Mouse (Mus musculus): ENCODE data around the gene Tgfbr3l. TPM values are rescaled to one million over a fixed set of nuclear protein-coding genes. Genes with fewer than 3 reads are reported as not detected.

Gene Tgfbr3l
- polyA plus RNA-seq, 1 experiment from 2014 or later, result 1.1 TPM

DNA sequence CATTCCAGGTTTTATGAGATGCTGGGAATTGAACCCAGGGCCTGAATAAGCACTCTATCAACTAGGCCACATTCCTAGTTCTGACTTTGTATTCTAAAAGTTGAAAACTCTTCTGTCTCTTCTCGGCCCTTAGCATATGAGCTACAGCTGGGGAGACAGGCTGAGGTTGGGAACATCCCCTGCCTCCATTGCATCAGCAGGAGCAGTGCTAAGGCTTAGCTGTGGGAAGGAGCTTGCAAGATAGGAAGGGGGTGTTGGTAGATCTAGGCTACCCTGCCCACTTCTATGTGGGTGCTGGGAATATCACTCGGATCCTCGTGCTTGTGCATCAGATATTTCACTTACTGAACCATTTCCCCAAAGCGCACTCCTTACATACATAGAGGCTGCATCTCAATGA, 20.1 kb upstream of the Tgfbr3l start:
- TF ChIP-seq CTCF (IDR thresholded peaks at IDR 0.05; ENCODE audit: low read depth) (no peak), EP300 (optimal IDR thresholded peaks at IDR 0.05) (no peak)
- no peak for DNase-seq (ENCODE audit: low spot score)
- no peak overlapping the region for H3K27ac ChIP-seq (replicated peaks)
- H3K4me1 ChIP-seq (replicated peaks; ENCODE audit: control insufficient read depth, insufficient read depth), result no peaks in the 10 kb centered on the region
- no peak for ATAC-seq (ENCODE audit: low FRiP score, low TSS enrichment)
- H3K36me3 ChIP-seq (ENCODE audit: control insufficient read depth, insufficient read depth, low read length), result no peaks in the 10 kb centered on the region
- no peaks in the 10 kb centered on the region for H3K9me3 ChIP-seq (ENCODE audit: control insufficient read depth, low read length)
- H3K4me2 ChIP-seq (replicated peaks; ENCODE audit: low read depth), result no peak overlapping the region
- 93% methylated on average over 4 of the region's 4 CpGs for WGBS
- H3K27me3 ChIP-seq (ENCODE audit: control insufficient read depth, insufficient read depth, low read length), result no peaks in the 10 kb centered on the region
- H3K4me3 ChIP-seq (ENCODE audit: low read depth, low read length), result no peak overlapping the region
- H3K9ac ChIP-seq (ENCODE audit: low read length), result no peak overlapping the region

GRCm38 (mm10) chr8:4229784-4230183, 18.2 kb upstream of the Tgfbr3l start:
- Histone ChIP-seq H3K4me3 (ENCODE audit: low read depth, low read length) (no peak overlapping the region), H3K27ac (replicated peaks) (no peak overlapping the region), H3K4me2 (replicated peaks; ENCODE audit: low read depth) (no peak overlapping the region), H3K4me1 (replicated peaks; ENCODE audit: control insufficient read depth, insufficient read depth) (no peaks in the 10 kb centered on the region), H3K9me3 (ENCODE audit: control insufficient read depth, low read length) (no peaks in the 10 kb centered on the region), H3K36me3 (ENCODE audit: control insufficient read depth, insufficient read depth, low read length) (no peaks in the 10 kb centered on the region), H3K9ac (ENCODE audit: low read length) (no peak overlapping the region), H3K27me3 (ENCODE audit: control insufficient read depth, insufficient read depth, low read length) (no peaks in the 10 kb centered on the region)
- no peak for DNase-seq (ENCODE audit: low spot score)
- 70% methylated on average over 5 of the region's 5 CpGs for WGBS
- no peak for ATAC-seq (ENCODE audit: low FRiP score, low TSS enrichment)
- TF ChIP-seq EP300 (optimal IDR thresholded peaks at IDR 0.05) (no peak), CTCF (IDR thresholded peaks at IDR 0.05; ENCODE audit: low read depth) (no peak)

- no peaks in the 10 kb centered on the region for H3K36me3 ChIP-seq (ENCODE audit: control insufficient read depth, insufficient read depth, low read length)
- peak overlapping the region; percentile 83 for H3K27ac ChIP-seq (replicated peaks)
- TF ChIP-seq CTCF (IDR thresholded peaks at IDR 0.05; ENCODE audit: low read depth), result 0 out of 2 replicates have a peak, but pooled peaks have one; percentile 4
- no peak for TF ChIP-seq EP300 (optimal IDR thresholded peaks at IDR 0.05)
- H3K9me3 ChIP-seq (ENCODE audit: control insufficient read depth, low read length), result no peaks in the 10 kb centered on the region
- H3K9ac ChIP-seq (ENCODE audit: low read length), result peak overlapping the region; percentile 23; the same call in 1 of the 2 replicates
- peak; percentile 91 for ATAC-seq (ENCODE audit: low FRiP score, low TSS enrichment)
- 51% methylated on average over 10 of the region's 10 CpGs for WGBS
- no peaks in the 10 kb centered on the region for H3K4me1 ChIP-seq (replicated peaks; ENCODE audit: control insufficient read depth, insufficient read depth)
- peak; percentile 80 for DNase-seq (ENCODE audit: low spot score)
- no peaks in the 10 kb centered on the region for H3K27me3 ChIP-seq (ENCODE audit: control insufficient read depth, insufficient read depth, low read length)
- H3K4me2 ChIP-seq (replicated peaks; ENCODE audit: low read depth), result peak overlapping the region; percentile 17; the same call in 1 of the 2 replicates
- H3K4me3 ChIP-seq (ENCODE audit: low read depth, low read length), result no peak overlapping the region
Measured at GRCm38 (mm10) chr8:4230612-4231351, 17.2 kb upstream of the Tgfbr3l start.

- WGBS, result 13% methylated on average over 15 of the region's 15 CpGs
- Histone ChIP-seq H3K27ac (replicated peaks) (peak overlapping the region; percentile 98), H3K27me3 (ENCODE audit: control insufficient read depth, insufficient read depth, low read length) (no peaks in the 10 kb centered on the region; the same call in 1 of the 2 replicates), H3K36me3 (ENCODE audit: control insufficient read depth, insufficient read depth, low read length) (peaks cover 6% of the 10 kb centered on the region; the same call in 1 of the 2 replicates), H3K4me1 (replicated peaks; ENCODE audit: control insufficient read depth, insufficient read depth) (peaks cover 4% of the 10 kb centered on the region; the same call in 1 of the 2 replicates), H3K9ac (ENCODE audit: low read length) (peak overlapping the region; percentile 69), H3K9me3 (ENCODE audit: control insufficient read depth, low read length) (no peaks in the 10 kb centered on the region), H3K4me3 (ENCODE audit: low read depth, low read length) (peak overlapping the region; percentile 79), H3K4me2 (replicated peaks; ENCODE audit: low read depth) (peak overlapping the region; percentile 96)
- ATAC-seq (ENCODE audit: low FRiP score, low TSS enrichment) (no peak; the same call in 1 of the 2 replicates), DNase-seq (ENCODE audit: low spot score) (no peak)
- TF ChIP-seq CTCF (IDR thresholded peaks at IDR 0.05; ENCODE audit: low read depth), result no peak
- TF ChIP-seq EP300 (optimal IDR thresholded peaks at IDR 0.05), result no peak
Measured at GRCm38 (mm10) chr8:4237814-4238433, 10.1 kb upstream of the Tgfbr3l start.

- Histone ChIP-seq H3K4me1 (replicated peaks; ENCODE audit: control insufficient read depth, insufficient read depth) (peaks cover 4% of the 10 kb centered on the region; the same call in 1 of the 2 replicates), H3K9ac (ENCODE audit: low read length) (peak within 1 kb of the TSS; percentile 83), H3K9me3 (ENCODE audit: control insufficient read depth, low read length) (no peaks in the 10 kb centered on the region), H3K27me3 (ENCODE audit: control insufficient read depth, insufficient read depth, low read length) (no peaks in the 10 kb centered on the region; the same call in 1 of the 2 replicates), H3K4me3 (ENCODE audit: low read depth, low read length) (peak within 1 kb of the TSS; percentile 79), H3K4me2 (replicated peaks; ENCODE audit: low read depth) (peak within 1 kb of the TSS; percentile 96), H3K36me3 (ENCODE audit: control insufficient read depth, insufficient read depth, low read length) (peaks cover 10% of the 10 kb centered on the region; the same call in 1 of the 2 replicates), H3K27ac (replicated peaks) (peak within 1 kb of the TSS; percentile 98)
- ATAC-seq (ENCODE audit: low FRiP score, low TSS enrichment) (peak; percentile 94), DNase-seq (ENCODE audit: low spot score) (peak; percentile 99)
- TF ChIP-seq CTCF (IDR thresholded peaks at IDR 0.05; ENCODE audit: low read depth), result peak; percentile 69
- TF ChIP-seq EP300 (optimal IDR thresholded peaks at IDR 0.05), result no peak
- WGBS, result under 1% methylated on average over 57 of the region's 71 CpGs
Measured at GRCm38 (mm10) chr8:4238434-4239192, 9.4 kb upstream of the Tgfbr3l start, which contains the start of the genes Map2k7 and Gm49320. TSS of gene Map2k7 (plus strand) at chr8:4238740. TSS of gene Gm49320 (plus strand) at chr8:4238865.

All from stomach, postnatal 0 days (tissue).